Mouse (Mus musculus): ENCODE measurements around the gene Tbx15. TPM values are rescaled to one million over a fixed set of nuclear protein-coding genes. Genes with fewer than 3 reads are reported as not detected.

Gene Tbx15
- total RNA-seq, 2 experiments from 2014 or later, result not detected

DNA sequence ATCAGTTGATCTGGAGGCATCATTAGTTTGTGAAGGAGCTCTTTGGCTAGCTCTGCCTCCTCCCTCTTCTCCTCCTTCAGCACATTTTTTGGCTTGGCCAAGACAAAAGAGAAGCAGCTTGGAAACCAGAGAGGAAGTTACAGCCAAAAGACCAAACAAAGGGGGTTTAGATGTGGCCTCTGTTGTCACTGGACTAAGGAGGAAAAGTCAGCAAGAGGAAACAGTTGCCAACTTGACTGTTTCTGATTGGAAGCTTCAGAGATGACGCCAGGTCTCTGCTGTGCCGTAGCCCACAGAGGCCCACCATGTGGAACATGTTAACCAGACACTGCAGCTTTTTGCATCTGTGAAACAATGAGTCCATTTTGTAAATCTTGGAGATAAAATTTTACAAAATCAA lies 96.7 kb downstream of the Tbx15 start:
- no peak for ATAC-seq (replicated peaks; ENCODE audit: low FRiP score, low TSS enrichment, poor library complexity, severe bottlenecking)

DNA sequence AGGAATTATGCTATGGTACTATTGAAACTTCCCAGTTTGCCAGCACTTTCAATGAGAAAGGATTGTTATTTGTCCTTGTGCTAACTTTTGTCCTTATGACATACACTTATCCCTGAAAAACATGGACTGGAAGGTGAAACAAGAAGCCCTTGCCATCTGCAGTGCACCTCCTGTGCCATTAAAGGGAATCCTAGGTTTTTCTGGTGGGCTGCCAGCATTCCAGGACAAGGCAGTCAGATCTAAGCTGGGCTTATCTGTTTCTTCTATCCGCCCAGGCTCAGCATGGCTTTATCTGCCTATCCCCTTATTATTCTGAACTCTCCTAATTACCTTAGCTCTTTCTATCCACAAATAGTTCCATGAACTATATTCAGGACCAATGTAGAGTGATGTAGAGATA lies 98.6 kb downstream of the Tbx15 start:
- no peak for ATAC-seq (replicated peaks; ENCODE audit: low FRiP score, low TSS enrichment, poor library complexity, severe bottlenecking)

DNA sequence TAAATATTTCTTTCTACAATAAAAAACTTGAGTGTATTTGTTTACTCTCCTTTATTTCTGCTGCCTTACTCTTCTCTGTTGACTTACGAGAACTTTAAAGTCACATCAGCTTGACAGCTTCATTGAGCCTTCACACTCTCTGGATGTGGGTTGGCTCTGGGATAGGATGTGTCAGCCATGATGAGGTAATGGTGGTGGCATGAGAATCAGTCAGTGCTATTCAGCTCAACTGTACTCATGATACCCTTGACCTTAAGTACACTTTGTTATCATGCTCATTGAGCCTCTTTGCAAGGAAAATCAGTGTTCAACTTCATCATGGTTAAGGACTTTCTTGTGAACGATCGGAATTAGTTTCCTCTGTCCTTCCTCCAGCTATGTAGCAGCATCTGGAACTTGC lies 99.8 kb downstream of the Tbx15 start:
- ATAC-seq (replicated peaks; ENCODE audit: low FRiP score, low TSS enrichment, poor library complexity, severe bottlenecking), result no peak

DNA sequence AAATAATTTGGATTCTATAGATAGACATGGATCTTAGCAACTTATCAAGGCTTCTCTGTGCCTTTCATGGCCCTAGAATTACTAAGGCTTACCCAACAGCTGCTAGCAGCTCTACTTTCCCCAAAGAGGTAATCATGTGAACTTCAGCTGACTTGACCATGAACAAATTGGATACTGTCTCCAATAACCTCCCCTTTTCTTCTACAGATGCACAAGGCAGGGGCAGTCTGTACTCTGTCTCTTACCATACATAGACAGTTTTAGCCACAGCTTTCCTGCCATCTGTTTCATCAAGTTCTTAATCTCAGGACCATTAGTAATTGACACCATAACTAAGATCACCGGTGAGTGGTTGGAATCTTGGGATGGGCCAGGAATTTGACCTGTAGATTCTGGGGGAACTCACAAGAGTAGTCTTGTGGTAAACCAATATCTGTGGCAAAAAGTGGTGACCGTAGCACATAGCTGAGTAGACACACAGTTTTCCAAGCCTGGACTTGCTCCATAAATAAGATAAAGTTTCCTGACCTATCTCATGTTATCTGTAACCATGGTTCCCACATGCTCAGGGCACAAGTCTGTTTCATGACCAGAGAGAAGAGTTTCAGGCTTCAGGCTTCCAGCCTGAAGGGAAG lies 139.6 kb downstream of the Tbx15 start:
- ATAC-seq (replicated peaks; ENCODE audit: low FRiP score, low TSS enrichment, poor library complexity, severe bottlenecking), result no peak

DNA sequence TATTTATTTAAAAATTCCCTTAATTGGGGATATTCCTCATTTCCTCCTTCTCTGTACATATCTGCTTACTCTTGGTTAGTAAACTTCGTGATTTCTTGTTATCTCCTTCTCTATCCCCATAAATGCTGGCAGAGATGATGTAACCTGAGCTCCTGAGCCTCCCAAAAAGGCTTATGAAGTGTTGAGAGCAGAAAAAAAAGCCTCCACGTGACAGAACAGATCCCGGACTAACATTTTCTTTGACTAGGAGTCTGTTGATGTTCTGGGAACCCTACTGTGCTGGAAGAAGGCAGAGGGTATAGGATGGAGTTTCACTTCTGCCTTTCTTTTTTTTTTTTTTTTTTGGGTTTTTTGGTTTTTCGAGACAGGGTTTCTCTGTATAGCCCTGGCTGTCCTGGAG lies 146.9 kb downstream of the Tbx15 start:
- no peak for ATAC-seq (replicated peaks; ENCODE audit: low FRiP score, low TSS enrichment, poor library complexity, severe bottlenecking)

Other genes starting within 250 kb of the Tbx15 start
- 12.6 and 13.0 TPM in 2 replicates for gene Wars2, start 99.3 kb upstream of the Tbx15 start, total RNA-seq (2014; fragmentation: Nextera tagmentation)
- 3.3 and 6.6 TPM in 2 replicates for gene Wars2, start 99.3 kb upstream of the Tbx15 start, total RNA-seq (2017)